Mouse (Mus musculus) heart, embryonic 11.5 days (tissue): ENCODE measurements around the gene Hivep1. TPM values are rescaled to one million over a fixed set of nuclear protein-coding genes. Genes with fewer than 3 reads are reported as not detected.

ENCODE experiments used
- ATAC-seq: fragments of 200-750 bp; cut with Nextera tagmentation; replicated peaks from 2 replicates; pipeline ENCODE4 v1.8.0; 2017; ENCODE audit warnings: moderate library complexity; ENCODE audit not compliant: insufficient number of reproducible peaks, low FRiP score, low TSS enrichment
- H3K27ac ChIP-seq: fragments of 300-500 bp; sonication (generic); 2 replicates; pipeline ENCODE4 v1.5.1; 2014; ENCODE audit warnings: mild to moderate bottlenecking, low read depth, low read length
- H3K27me3 ChIP-seq: fragments of 300-500 bp; sonication (generic); 2 replicates; pipeline ENCODE4 v1.6.1; 2014; ENCODE audit warnings: mild to moderate bottlenecking, low read length, mixed read lengths; ENCODE audit not compliant: control insufficient read depth, insufficient read depth
- H3K36me3 ChIP-seq: fragments of 300-500 bp; sonication (generic); 2 replicates; pipeline ENCODE4 v1.6.1; 2014; ENCODE audit warnings: mild to moderate bottlenecking, low read length, moderate library complexity, mixed read lengths; ENCODE audit not compliant: control insufficient read depth, insufficient read depth
- H3K4me1 ChIP-seq: fragments of 300-500 bp; sonication (generic); 2 replicates; pipeline ENCODE4 v1.6.1; 2014; ENCODE audit warnings: low read length; ENCODE audit not compliant: control insufficient read depth, insufficient read depth
- H3K4me2 ChIP-seq: fragments of 300-500 bp; sonication (generic); 2 replicates; pipeline ENCODE4 v1.6.1; 2014; ENCODE audit warnings: mild to moderate bottlenecking, moderate library complexity
- H3K4me3 ChIP-seq: fragments of 300-500 bp; sonication (generic); 2 replicates; pipeline ENCODE4 v1.5.1; 2014; ENCODE audit warnings: low read depth, low read length
- H3K9ac ChIP-seq: fragments of 300-500 bp; sonication (generic); 2 replicates; pipeline ENCODE4 v1.6.1; 2014; ENCODE audit warnings: mild to moderate bottlenecking, low read depth, low read length, moderate library complexity
- H3K9me3 ChIP-seq: fragments of 300-500 bp; sonication (generic); replicated peaks from 2 replicates; pipeline ENCODE4 v1.6.1; 2016; ENCODE audit warnings: low read length; ENCODE audit not compliant: control insufficient read depth
- WGBS: fragments of 180-500 bp; shearing (Covaris S2); extraction: QIAGEN DNeasy Blood & Tissue Kit; methylation state at CpG from one replicate; pipeline ENCODE4 v1.1.7; 2014; ENCODE audit not compliant: insufficient replicate concordance; 5-methylcytosine and 5-hydroxymethylcytosine counted together
- polyA plus RNA-seq: library from polyadenylated mRNA; unstranded; fragments of >200 nt; fragmentation: Nextera tagmentation; extraction: Ambion mirVana; gene quantifications from 2 replicates; pipeline ENCODE4 v1.2.1, GENCODE M21; 2014

Hivep1 gene
- polyA plus RNA-seq, 1 experiment from 2014 or later: 11.4 TPM

GRCm38 (mm10) chr13:42060846-42061630 is 9.2 kb downstream of the Hivep1 start:
- ATAC-seq: no peak
- H3K4me1 ChIP-seq: peaks cover 3% of the 10 kb centered on the region; the same call in 1 of the 2 replicates
- no peak overlapping the region for H3K9ac ChIP-seq
- no peak overlapping the region for H3K4me3 ChIP-seq
- H3K27me3 ChIP-seq: no peaks in the 10 kb centered on the region
- H3K9me3 ChIP-seq: no peaks in the 10 kb centered on the region
- no peak overlapping the region for H3K4me2 ChIP-seq
- peaks cover 6% of the 10 kb centered on the region for H3K36me3 ChIP-seq
- WGBS: 85% methylated on average over 10 of the region's 10 CpGs
- no peak overlapping the region for H3K27ac ChIP-seq

GRCm38 (mm10) chr13:42064257-42064656 is 12.4 kb downstream of the Hivep1 start:
- Histone ChIP-seq H3K9me3 (no peaks in the 10 kb centered on the region), H3K36me3 (no peaks in the 10 kb centered on the region; the same call in 1 of the 2 replicates), H3K27ac (no peak overlapping the region), H3K4me3 (no peak overlapping the region), H3K4me1 (peaks cover 7% of the 10 kb centered on the region; the same call in 1 of the 2 replicates), H3K27me3 (no peaks in the 10 kb centered on the region), H3K9ac (no peak overlapping the region), H3K4me2 (no peak overlapping the region)
- 0 out of 2 replicates have a peak, but pooled peaks have one; percentile 31 for ATAC-seq

GRCm38 (mm10) chr13:42070236-42070635 is 18.4 kb downstream of the Hivep1 start:
- no peak for ATAC-seq
- WGBS: 47% methylated on average over 4 of the region's 4 CpGs
- Histone ChIP-seq H3K36me3 (no peaks in the 10 kb centered on the region; the same call in 1 of the 2 replicates), H3K4me3 (no peak overlapping the region), H3K9me3 (no peaks in the 10 kb centered on the region), H3K9ac (no peak overlapping the region), H3K27ac (no peak overlapping the region), H3K4me1 (peaks cover 13% of the 10 kb centered on the region), H3K27me3 (no peaks in the 10 kb centered on the region), H3K4me2 (no peak overlapping the region)

- Histone ChIP-seq H3K4me3 (no peak overlapping the region), H3K27me3 (no peaks in the 10 kb centered on the region), H3K4me1 (peaks cover 13% of the 10 kb centered on the region), H3K36me3 (no peaks in the 10 kb centered on the region; the same call in 1 of the 2 replicates), H3K4me2 (no peak overlapping the region), H3K9me3 (no peaks in the 10 kb centered on the region), H3K9ac (no peak overlapping the region), H3K27ac (no peak overlapping the region)
- ATAC-seq: no peak
- 80% methylated on average over 6 of the region's 6 CpGs for WGBS
These were observed 19.2 kb downstream of the Hivep1 start for GRCm38 (mm10) chr13:42071011-42071410.

- no peak for ATAC-seq
These were observed 21.5 kb downstream of the Hivep1 start for GRCm38 (mm10) chr13:42073285-42073684.

GRCm38 (mm10) chr13:42075546-42075945 is 23.7 kb downstream of the Hivep1 start:
- Histone ChIP-seq H3K36me3 (peaks cover 3% of the 10 kb centered on the region; the same call in 1 of the 2 replicates), H3K9ac (no peak overlapping the region), H3K4me1 (peaks cover 9% of the 10 kb centered on the region), H3K4me2 (no peak overlapping the region), H3K4me3 (no peak overlapping the region), H3K27me3 (no peaks in the 10 kb centered on the region), H3K27ac (no peak overlapping the region), H3K9me3 (no peaks in the 10 kb centered on the region)
- 97% methylated on average over 5 of the region's 5 CpGs for WGBS
- ATAC-seq: no peak

More at GRCm38 (mm10) chr13:42073285-42073684, 21.5 kb downstream of the Hivep1 start:
- Histone ChIP-seq H3K9me3 (no peaks in the 10 kb centered on the region), H3K4me2 (no peak overlapping the region), H3K4me3 (no peak overlapping the region), H3K4me1 (peaks cover 13% of the 10 kb centered on the region), H3K9ac (no peak overlapping the region), H3K36me3 (0 out of 2 replicates have a peak, but pooled peaks cover 3% of the 10 kb centered on the region), H3K27ac (no peak overlapping the region), H3K27me3 (no peaks in the 10 kb centered on the region)
- 57% methylated on average over 6 of the region's 6 CpGs for WGBS

GRCm38 (mm10) chr13:42076751-42077302 is 25.0 kb downstream of the Hivep1 start:
- no peaks in the 10 kb centered on the region for H3K27me3 ChIP-seq
- H3K9ac ChIP-seq: no peak overlapping the region
- H3K4me1 ChIP-seq: peaks cover 10% of the 10 kb centered on the region
- no peak for ATAC-seq
- H3K36me3 ChIP-seq: peaks cover 6% of the 10 kb centered on the region; the same call in 1 of the 2 replicates
- H3K4me2 ChIP-seq: no peak overlapping the region
- no peak overlapping the region; the same call in 1 of the 2 replicates for H3K27ac ChIP-seq
- H3K4me3 ChIP-seq: no peak overlapping the region
- no peaks in the 10 kb centered on the region for H3K9me3 ChIP-seq
- WGBS: 78% methylated on average over 5 of the region's 5 CpGs

- Histone ChIP-seq H3K4me2 (no peak overlapping the region), H3K36me3 (peaks cover 8% of the 10 kb centered on the region; the same call in 1 of the 2 replicates), H3K4me3 (no peak overlapping the region), H3K9me3 (no peaks in the 10 kb centered on the region), H3K27me3 (no peaks in the 10 kb centered on the region), H3K27ac (no peak overlapping the region), H3K9ac (no peak overlapping the region), H3K4me1 (peaks cover 10% of the 10 kb centered on the region)
- no peak for ATAC-seq
- 84% methylated on average over 3 of the region's 3 CpGs for WGBS
These were observed 25.8 kb downstream of the Hivep1 start for GRCm38 (mm10) chr13:42077629-42078028.
